Mouse (Mus musculus) embryonic fibroblast, embryonic 13.5 days (primary cell): ENCODE results near the gene Igfbp5. TPM values are rescaled to one million over a fixed set of nuclear protein-coding genes. Genes with fewer than 3 reads are reported as not detected.

Experiments used
- H3K27ac ChIP-seq: 2 replicates; pipeline ENCODE4 v1.5.1; 2012; ENCODE audit warnings: low read length, control low read depth, inconsistent platforms; ENCODE audit not compliant: insufficient read depth
- H3K4me1 ChIP-seq: 2 replicates; pipeline ENCODE4 v1.6.1; 2011; ENCODE audit warnings: low read length; ENCODE audit not compliant: control insufficient read depth, insufficient read depth
- H3K4me3 ChIP-seq: 2 replicates; pipeline ENCODE4 v1.5.1; 2011; ENCODE audit warnings: mild to moderate bottlenecking, control low read depth, low read length; ENCODE audit not compliant: insufficient read depth
- CTCF ChIP-seq: IDR thresholded peaks from 2 replicates; pipeline ENCODE4 v1.5.1; 2011; ENCODE audit warnings: mild to moderate bottlenecking, control low read depth, low read length, moderate library complexity, borderline replicate concordance; ENCODE audit not compliant: insufficient read depth
- POLR2A ChIP-seq: IDR thresholded peaks from 2 replicates; pipeline ENCODE4 v1.6.1; 2011; ENCODE audit warnings: low read depth, mild to moderate bottlenecking, control low read depth, low read length, moderate library complexity
- polyA plus RNA-seq: library from polyadenylated mRNA; stranded (reverse); fragments of >200 nt; gene quantifications from 2 replicates; pipeline ENCODE4 v1.2.4, GENCODE M21; 2011; ENCODE audit warnings: low read depth; ENCODE audit not compliant: missing spikeins, insufficient read length

The Igfbp5 gene
- polyA plus RNA-seq, 1 experiment = 746 TPM

GRCm38 (mm10) chr1:72815616-72816015 lies 59.1 kb downstream of the Igfbp5 start:
- Histone ChIP-seq H3K4me1 (no peaks in the 10 kb centered on the region), H3K27ac (no peak overlapping the region), H3K4me3 (no peak overlapping the region)
- no peak for TF ChIP-seq POLR2A
- TF ChIP-seq CTCF = no peak

- Histone ChIP-seq H3K4me1 (no peaks in the 10 kb centered on the region), H3K27ac (no peak overlapping the region), H3K4me3 (no peak overlapping the region)
- no peak for TF ChIP-seq POLR2A
- TF ChIP-seq CTCF = no peak
Observed at GRCm38 (mm10) chr1:72815184-72815583, 59.5 kb downstream of the Igfbp5 start.

- Histone ChIP-seq H3K4me3 (no peak overlapping the region), H3K27ac (no peak overlapping the region), H3K4me1 (no peaks in the 10 kb centered on the region)
- no peak for TF ChIP-seq CTCF
Observed at GRCm38 (mm10) chr1:72813639-72814403, 60.9 kb downstream of the Igfbp5 start.

- no peak for TF ChIP-seq POLR2A
- TF ChIP-seq CTCF = no peak
- H3K4me3 ChIP-seq = no peak overlapping the region
- H3K27ac ChIP-seq = no peak overlapping the region
- H3K4me1 ChIP-seq = no peaks in the 10 kb centered on the region
Observed at GRCm38 (mm10) chr1:72813089-72813638, 61.5 kb downstream of the Igfbp5 start.

GRCm38 (mm10) chr1:72811061-72811460 lies 63.6 kb downstream of the Igfbp5 start:
- Histone ChIP-seq H3K27ac (no peak overlapping the region), H3K4me1 (no peaks in the 10 kb centered on the region), H3K4me3 (no peak overlapping the region)
- no peak for TF ChIP-seq CTCF
- no peak for TF ChIP-seq POLR2A

GRCm38 (mm10) chr1:72809951-72810675 lies 64.6 kb downstream of the Igfbp5 start:
- H3K4me3 ChIP-seq = no peak overlapping the region
- H3K27ac ChIP-seq = no peak overlapping the region
- TF ChIP-seq POLR2A = no peak
- no peak for TF ChIP-seq CTCF

GRCm38 (mm10) chr1:72809304-72809703 lies 65.4 kb downstream of the Igfbp5 start:
- Histone ChIP-seq H3K27ac (no peak overlapping the region), H3K4me3 (no peak overlapping the region), H3K4me1 (no peaks in the 10 kb centered on the region)
- no peak for TF ChIP-seq CTCF
- TF ChIP-seq POLR2A = no peak

More at GRCm38 (mm10) chr1:72809951-72810675, 64.6 kb downstream of the Igfbp5 start:
- no peaks in the 10 kb centered on the region for H3K4me1 ChIP-seq

Other genes starting within 250 kb of the Igfbp5 start
- gene Ankar, start 174.3 kb downstream of the Igfbp5 start, polyA plus RNA-seq = not detected in 2 replicates
- gene Rpl37a, start 163.6 kb downstream of the Igfbp5 start, polyA plus RNA-seq = 1,004 and 1,061 TPM in 2 replicates
- 331 and 641 TPM in 2 replicates for gene Igfbp2, start 50.4 kb downstream of the Igfbp5 start, polyA plus RNA-seq
- gene Tnp1, start 141.0 kb upstream of the Igfbp5 start, polyA plus RNA-seq = not detected in 2 replicates